Mouse (Mus musculus): ENCODE measurements around the gene Fhod1. TPM values are rescaled to one million over a fixed set of nuclear protein-coding genes. Genes with fewer than 3 reads are reported as not detected.

Gene Fhod1
- total and polyA plus RNA-seq, 3 experiments, result 0.81 to 8.1 (median 3.1) TPM

DNA sequence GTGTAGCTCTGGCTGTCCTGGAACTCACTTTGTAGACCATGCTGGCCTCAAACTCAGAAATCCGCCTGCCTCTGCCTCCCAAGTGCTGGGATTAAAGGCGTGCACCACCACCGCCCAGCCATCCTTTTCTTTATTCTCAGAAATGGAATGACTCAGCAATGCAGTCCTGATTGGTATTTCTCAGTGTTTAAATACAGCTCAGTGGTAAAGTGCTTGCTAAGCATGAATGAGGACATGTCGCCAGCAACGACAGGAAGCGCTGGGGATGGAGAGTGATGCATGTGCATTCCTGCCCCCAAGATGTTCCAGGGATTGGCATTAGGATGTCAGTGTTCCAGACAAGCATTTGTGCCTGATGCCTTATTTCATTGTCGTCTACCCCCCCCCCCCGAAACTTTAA is 44.4 kb downstream of the Fhod1 start:
- H3K9me3 ChIP-seq (replicated peaks; ENCODE audit: low read length), result no peaks in the 10 kb centered on the region
- DNase-seq (ENCODE audit: extremely low read depth), result no peak
- dilution Hi-C loops (cut with MboI; ENCODE audit: extremely low pct_ligation_motif_present, extremely low pct_unique_long_range_greater_than_20kb, low sequenced_read_pairs) (no loop called here), in situ Hi-C loops (cut with MboI; ENCODE audit: low pct_ligation_motif_present, low pct_unique_long_range_greater_than_20kb, low sequenced_read_pairs) (no loop called here)
- peaks cover 4 to 74% of the 10 kb centered on the region in 2 experiments for H3K4me1 ChIP-seq (ENCODE audit: control insufficient read depth in 1 of 2, insufficient read depth in 2 of 2)
- no peak overlapping the region for H3K4me3 ChIP-seq (replicated peaks in 1 of 3; ENCODE audit: low read depth in 2 of 3, low read length in 2 of 3, poor library complexity in 1 of 3)
- no peak overlapping the region for H3K4me2 ChIP-seq (ENCODE audit: insufficient read depth, low read depth, poor library complexity, severe bottlenecking)
- H3K27me3 ChIP-seq (replicated peaks), result no peaks in the 10 kb centered on the region
- TF ChIP-seq MAFK (IDR thresholded peaks at IDR 0.05; ENCODE audit: insufficient replicate concordance, low read length), result peak; percentile 64; the same call in 1 of the 2 replicates
- TF ChIP-seq PAX5 (IDR thresholded peaks at IDR 0.05; ENCODE audit: low read length), result no peak
- peaks cover 76 to 95% of the 10 kb centered on the region in 2 experiments for H3K36me3 ChIP-seq (replicated peaks in 1 of 2; ENCODE audit: control insufficient read depth in 1 of 2, insufficient read depth in 1 of 2, low read length in 1 of 2)
- no peak overlapping the region for H3K27ac ChIP-seq (ENCODE audit: insufficient read depth, low read depth)
- no peak overlapping the region for H3K9ac ChIP-seq (ENCODE audit: insufficient read depth, low read depth)
- H3K79me2 ChIP-seq (replicated peaks; ENCODE audit: control insufficient read depth, extremely low read depth, insufficient read depth, poor library complexity, severe bottlenecking), result peaks cover 17% of the 10 kb centered on the region

DNA sequence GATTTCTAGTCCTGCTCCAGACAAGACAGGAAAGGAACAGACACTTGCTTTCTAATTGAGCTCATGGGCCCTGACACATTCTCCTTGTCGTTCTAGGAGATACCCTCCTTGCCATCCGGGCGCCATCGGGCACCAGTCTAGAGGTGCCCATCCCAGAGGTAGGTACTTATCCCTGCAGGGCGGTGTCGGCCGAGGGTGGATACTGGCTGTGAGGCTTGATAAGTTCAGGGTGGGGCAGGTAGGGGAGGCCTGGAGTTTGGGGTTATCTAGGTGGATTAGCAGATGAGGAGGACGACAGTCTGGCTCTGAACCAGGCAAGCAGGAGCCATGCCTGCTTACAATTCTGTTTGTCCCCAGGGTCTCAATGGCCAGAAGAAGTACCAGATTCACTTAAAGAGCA is 47.8 kb downstream of the Fhod1 start:
- no peak for TF ChIP-seq ZMIZ1 (IDR thresholded peaks at IDR 0.05; ENCODE audit: low read depth, low read length)
- TF ChIP-seq MAZ (IDR thresholded peaks at IDR 0.05; ENCODE audit: low read depth, low read length), result no peak
- TF ChIP-seq E2F4 (IDR thresholded peaks at IDR 0.05; ENCODE audit: insufficient replicate concordance, low read depth, low read length), result no peak
- TF ChIP-seq MAX (IDR thresholded peaks at IDR 0.05; ENCODE audit: low read length), result no peak
- no peak for TF ChIP-seq JUND (conservative IDR thresholded peaks at IDR 0.05; ENCODE audit: low read depth, low read length)
- no peak for TF ChIP-seq NELFE (IDR thresholded peaks at IDR 0.05; ENCODE audit: low read depth, low read length)
- Histone ChIP-seq H3K4me1 (ENCODE audit: control insufficient read depth in 1 of 2, insufficient read depth in 2 of 2) (peaks cover 10 to 75% of the 10 kb centered on the region in 2 experiments), H3K27ac (ENCODE audit: insufficient read depth, low read depth) (no peak overlapping the region), H3K4me2 (ENCODE audit: insufficient read depth, low read depth, poor library complexity, severe bottlenecking) (no peak overlapping the region), H3K9ac (ENCODE audit: insufficient read depth, low read depth) (no peak overlapping the region), H3K27me3 (replicated peaks) (no peaks in the 10 kb centered on the region), H3K79me2 (replicated peaks; ENCODE audit: control insufficient read depth, extremely low read depth, insufficient read depth, poor library complexity, severe bottlenecking) (peaks cover 26% of the 10 kb centered on the region), H3K36me3 (replicated peaks in 1 of 2; ENCODE audit: control insufficient read depth in 1 of 2, insufficient read depth in 1 of 2, low read length in 1 of 2) (peaks cover 46 to 62% of the 10 kb centered on the region in 2 experiments), H3K4me3 (replicated peaks in 1 of 3; ENCODE audit: low read depth in 2 of 3, low read length in 2 of 3, poor library complexity in 1 of 3) (no peak overlapping the region), H3K9me3 (replicated peaks; ENCODE audit: low read length) (no peaks in the 10 kb centered on the region)
- in situ Hi-C loops (cut with MboI; ENCODE audit: low pct_ligation_motif_present, low pct_unique_long_range_greater_than_20kb, low sequenced_read_pairs) (no loop called here), dilution Hi-C loops (cut with MboI; ENCODE audit: extremely low pct_ligation_motif_present, extremely low pct_unique_long_range_greater_than_20kb, low sequenced_read_pairs) (no loop called here)
- no peak for DNase-seq (ENCODE audit: extremely low read depth)

DNA sequence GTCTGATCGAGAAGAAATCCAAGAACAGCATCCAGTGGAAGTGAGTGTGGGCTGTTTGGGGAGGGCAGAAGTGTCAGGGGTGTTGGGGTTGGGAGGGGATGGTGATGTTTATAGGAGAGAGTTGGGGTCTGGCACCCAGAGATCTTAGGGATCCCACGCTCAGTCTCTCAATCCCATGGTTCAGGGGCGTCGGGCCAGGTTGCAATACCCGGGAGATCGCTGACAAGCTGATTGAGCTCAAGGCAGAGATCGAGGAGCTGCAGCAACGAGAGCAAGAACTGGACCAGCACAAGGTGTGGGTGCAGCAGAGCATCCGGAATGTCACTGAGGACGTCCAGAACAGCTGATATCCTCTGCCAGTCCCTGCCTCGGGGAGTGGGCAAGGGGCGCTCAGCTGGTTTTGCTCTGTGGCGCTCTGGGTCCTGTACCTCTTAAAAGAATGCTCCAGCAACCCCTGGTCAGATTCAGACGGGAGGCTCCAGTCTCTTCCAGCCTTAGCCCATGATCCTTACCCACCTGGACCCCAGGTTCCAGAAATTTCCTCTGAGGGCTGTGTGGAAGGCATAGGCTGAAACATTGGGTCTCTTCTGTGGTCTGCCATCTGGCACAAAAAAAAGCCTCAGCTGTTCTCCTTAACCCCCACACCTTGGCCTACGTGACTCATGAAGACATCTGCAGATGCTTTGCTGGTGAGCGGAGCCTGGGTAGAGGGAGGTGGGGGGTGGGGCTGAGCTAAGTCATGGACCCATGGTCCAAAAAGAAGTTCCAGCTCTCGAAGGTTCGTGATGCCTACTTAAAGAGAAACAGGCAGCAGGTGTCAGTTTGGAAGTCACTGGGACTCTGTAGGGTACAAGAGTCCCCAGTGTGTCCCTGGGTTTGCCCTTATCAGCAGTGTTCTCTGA is 49.2 kb downstream of the Fhod1 start:
- TF ChIP-seq HCFC1 (IDR thresholded peaks at IDR 0.05; ENCODE audit: low read depth, low read length), result no peak
- TF ChIP-seq MAX (IDR thresholded peaks at IDR 0.05; ENCODE audit: low read length), result no peak
- TF ChIP-seq MAFK (IDR thresholded peaks at IDR 0.05; ENCODE audit: insufficient replicate concordance, low read length), result no peak
- TF ChIP-seq EP300 (IDR thresholded peaks at IDR 0.05; ENCODE audit: low read length), result no peak
- peak; percentile 77 for TF ChIP-seq ETS1 (conservative IDR thresholded peaks at IDR 0.05; ENCODE audit: low read depth, low read length)
- no peak for TF ChIP-seq RCOR1 (conservative IDR thresholded peaks at IDR 0.05; ENCODE audit: low read depth, low read length)
- no peak for TF ChIP-seq SMC3 (IDR thresholded peaks at IDR 0.05; ENCODE audit: low read depth, low read length)
- peak; percentile 53 for TF ChIP-seq MXI1 (IDR thresholded peaks at IDR 0.05; ENCODE audit: low read depth, low read length)
- no peak for TF ChIP-seq NELFE (IDR thresholded peaks at IDR 0.05; ENCODE audit: low read depth, low read length)
- no peak for TF ChIP-seq JUN (IDR thresholded peaks at IDR 0.05; ENCODE audit: insufficient read depth, low read depth, low read length)
- no peak for TF ChIP-seq IRF4 (IDR thresholded peaks at IDR 0.05; ENCODE audit: low read depth, low read length)
- TF ChIP-seq MYC (IDR thresholded peaks at IDR 0.05; ENCODE audit: low read depth, low read length), result no peak
- no peak for TF ChIP-seq ZC3H11A (IDR thresholded peaks at IDR 0.05; ENCODE audit: low read depth, low read length)
- TF ChIP-seq TBP (conservative IDR thresholded peaks at IDR 0.05; ENCODE audit: low read depth, low read length), result no peak
- TF ChIP-seq MAZ (IDR thresholded peaks at IDR 0.05; ENCODE audit: low read depth, low read length), result no peak
- no peak for TF ChIP-seq KAT2A (IDR thresholded peaks at IDR 0.05; ENCODE audit: insufficient replicate concordance, low read length)
- peak; percentile 59 for TF ChIP-seq ZNF384 (IDR thresholded peaks at IDR 0.05; ENCODE audit: low read depth, low read length)
- TF ChIP-seq GABPA (IDR thresholded peaks at IDR 0.05; ENCODE audit: insufficient replicate concordance, low read depth, low read length), result no peak
- H3K4me3 ChIP-seq (replicated peaks in 1 of 3; ENCODE audit: low read depth in 2 of 3, low read length in 2 of 3, poor library complexity in 1 of 3), result peak overlapping the region; percentile 82 to 96 (median 89)
- no peaks in the 10 kb centered on the region for H3K27me3 ChIP-seq (replicated peaks)
- peak overlapping the region; percentile 80 for H3K4me2 ChIP-seq (ENCODE audit: insufficient read depth, low read depth, poor library complexity, severe bottlenecking)
- H3K9me3 ChIP-seq (replicated peaks; ENCODE audit: low read length), result no peaks in the 10 kb centered on the region
- dilution Hi-C loops (cut with MboI; ENCODE audit: extremely low pct_ligation_motif_present, extremely low pct_unique_long_range_greater_than_20kb, low sequenced_read_pairs) (no loop called here), in situ Hi-C loops (cut with MboI; ENCODE audit: low pct_ligation_motif_present, low pct_unique_long_range_greater_than_20kb, low sequenced_read_pairs) (no loop called here)
- H3K9ac ChIP-seq (ENCODE audit: insufficient read depth, low read depth), result peak overlapping the region; percentile 94
- H3K36me3 ChIP-seq (replicated peaks in 1 of 2; ENCODE audit: control insufficient read depth in 1 of 2, insufficient read depth in 1 of 2, low read length in 1 of 2), result peaks cover 33 to 48% of the 10 kb centered on the region in 2 experiments
- peaks cover 26% of the 10 kb centered on the region for H3K79me2 ChIP-seq (replicated peaks; ENCODE audit: control insufficient read depth, extremely low read depth, insufficient read depth, poor library complexity, severe bottlenecking)
- H3K4me1 ChIP-seq (ENCODE audit: control insufficient read depth in 1 of 2, insufficient read depth in 2 of 2), result peaks cover 10 to 66% of the 10 kb centered on the region in 2 experiments
- DNase-seq (ENCODE audit: extremely low read depth), result peak; percentile 58
- peak overlapping the region; percentile 29; the same call in 1 of the 2 replicates for H3K27ac ChIP-seq (ENCODE audit: insufficient read depth, low read depth)

All from CH12.LX (cell line).